Mouse (Mus musculus): Measurements from ENCODE around the gene Ralgps1. TPM values are rescaled to one million over a fixed set of nuclear protein-coding genes. Genes with fewer than 3 reads are reported as not detected.
A peak's percentile ranks its signal among the peaks of the same experiment; 100 is the strongest.

Ralgps1 gene
- polyA plus RNA-seq, 1 experiment from 2014 or later, result 1.1 TPM

DNA sequence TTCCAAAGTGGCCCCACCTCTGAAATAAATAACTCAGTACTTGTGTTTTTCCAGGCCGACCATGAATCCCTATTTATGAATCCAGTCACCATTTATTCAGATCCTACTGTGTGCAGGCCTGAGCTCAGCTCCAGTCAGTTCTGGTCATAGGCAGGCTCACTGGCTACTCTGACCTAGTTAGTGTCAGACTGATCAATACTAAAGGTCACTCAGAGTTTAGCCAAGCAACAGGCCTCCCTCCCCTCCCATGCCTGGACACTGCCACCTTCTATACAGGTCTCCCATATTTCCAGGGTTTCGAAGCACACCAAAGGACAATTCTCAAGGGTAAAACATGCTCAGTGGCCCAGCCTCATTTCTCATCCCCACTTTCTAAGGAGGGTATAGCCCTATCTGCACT lies 100.7 kb downstream of the Ralgps1 start:
- 57% methylated on average over 2 of the region's 2 CpGs for WGBS (ENCODE audit: insufficient replicate concordance)
- no peaks in the 10 kb centered on the region for H3K4me1 ChIP-seq (ENCODE audit: control insufficient read depth, low read depth, low read length)
- no peak overlapping the region for H3K4me2 ChIP-seq (ENCODE audit: low read depth, low read length)
- H3K36me3 ChIP-seq (ENCODE audit: control insufficient read depth, insufficient read depth), result no peaks in the 10 kb centered on the region
- H3K9ac ChIP-seq (ENCODE audit: low read depth, low read length), result no peak overlapping the region
- no peaks in the 10 kb centered on the region for H3K9me3 ChIP-seq (replicated peaks; ENCODE audit: control insufficient read depth, low read length)
- peak; percentile 63; the same call in 1 of the 2 replicates for ATAC-seq (ENCODE audit: low read depth)
- no peaks in the 10 kb centered on the region for H3K27me3 ChIP-seq (ENCODE audit: control insufficient read depth, insufficient read depth, low read depth, low read length)
- no peak overlapping the region for H3K27ac ChIP-seq (ENCODE audit: low read length)
- no peak overlapping the region for H3K4me3 ChIP-seq (ENCODE audit: low read depth, low read length)

DNA sequence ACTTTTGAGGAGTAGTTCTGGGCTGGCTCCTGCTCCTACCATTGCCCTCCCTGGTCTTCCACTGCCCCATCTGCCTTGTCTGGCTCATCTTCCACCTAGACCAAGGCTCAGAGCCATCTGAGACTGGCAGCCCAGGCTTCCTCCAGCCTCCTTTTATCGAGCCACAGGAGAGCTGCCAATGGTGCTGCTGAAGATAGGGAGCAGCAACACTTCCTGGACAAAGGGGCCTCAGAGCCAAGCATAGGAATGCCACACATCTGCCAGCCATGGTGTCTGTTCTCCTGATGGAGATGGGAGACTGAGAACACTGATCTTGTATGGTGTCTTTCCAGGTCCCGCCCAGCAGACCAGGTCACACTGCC lies 102.2 kb downstream of the Ralgps1 start:
- Histone ChIP-seq H3K4me1 (ENCODE audit: control insufficient read depth, low read depth, low read length) (no peaks in the 10 kb centered on the region), H3K9ac (ENCODE audit: low read depth, low read length) (no peak overlapping the region), H3K27ac (ENCODE audit: low read length) (no peak overlapping the region), H3K9me3 (replicated peaks; ENCODE audit: control insufficient read depth, low read length) (no peaks in the 10 kb centered on the region), H3K4me3 (ENCODE audit: low read depth, low read length) (no peak overlapping the region), H3K27me3 (ENCODE audit: control insufficient read depth, insufficient read depth, low read depth, low read length) (no peaks in the 10 kb centered on the region), H3K4me2 (ENCODE audit: low read depth, low read length) (no peak overlapping the region), H3K36me3 (ENCODE audit: control insufficient read depth, insufficient read depth) (no peaks in the 10 kb centered on the region)
- WGBS (ENCODE audit: insufficient replicate concordance), result 57% methylated on average over 2 of the region's 2 CpGs
- ATAC-seq (ENCODE audit: low read depth), result no peak

DNA sequence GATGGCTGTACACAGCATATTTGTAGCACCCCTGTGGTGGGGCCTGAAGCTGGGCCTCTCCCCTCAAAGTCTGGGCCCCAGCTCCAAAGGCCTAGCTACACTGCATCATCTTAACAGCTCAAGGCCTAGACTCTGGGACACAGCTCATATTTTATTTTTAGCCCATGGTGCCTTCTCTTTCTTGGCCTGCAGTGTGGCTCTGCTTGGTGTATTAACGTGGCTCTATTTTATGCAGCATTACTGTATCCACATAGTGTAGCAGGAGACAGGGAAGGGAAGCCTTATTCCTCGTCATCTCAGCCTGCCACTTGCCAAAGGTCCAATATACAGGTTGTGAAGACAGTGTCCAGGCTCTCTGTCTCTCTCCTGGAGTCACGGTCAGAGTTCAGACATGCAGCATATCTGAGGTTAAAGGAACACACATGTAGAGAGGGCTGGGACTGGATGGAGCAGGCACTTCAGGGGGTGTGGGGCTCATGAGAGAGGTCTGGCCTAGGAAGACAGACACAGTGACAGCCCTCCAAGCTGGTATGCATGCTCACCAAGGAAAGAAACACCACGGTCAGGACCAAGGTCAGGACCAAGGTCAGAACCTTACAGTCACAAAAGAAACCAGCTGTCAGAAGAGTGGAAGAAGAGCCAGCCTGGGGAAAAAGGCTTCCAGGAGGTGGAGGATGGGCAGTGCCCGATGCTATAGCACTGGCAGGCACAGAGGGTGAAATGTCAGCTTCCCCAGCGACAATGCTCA lies 102.7 kb downstream of the Ralgps1 start:
- Histone ChIP-seq H3K9me3 (replicated peaks; ENCODE audit: control insufficient read depth, low read length) (no peaks in the 10 kb centered on the region), H3K36me3 (ENCODE audit: control insufficient read depth, insufficient read depth) (no peaks in the 10 kb centered on the region), H3K4me1 (ENCODE audit: control insufficient read depth, low read depth, low read length) (no peaks in the 10 kb centered on the region), H3K4me3 (ENCODE audit: low read depth, low read length) (no peak overlapping the region), H3K9ac (ENCODE audit: low read depth, low read length) (no peak overlapping the region), H3K27me3 (ENCODE audit: control insufficient read depth, insufficient read depth, low read depth, low read length) (no peaks in the 10 kb centered on the region), H3K27ac (ENCODE audit: low read length) (no peak overlapping the region), H3K4me2 (ENCODE audit: low read depth, low read length) (no peak overlapping the region)
- 60% methylated on average over 6 of the region's 6 CpGs for WGBS (ENCODE audit: insufficient replicate concordance)
- no peak for ATAC-seq (ENCODE audit: low read depth)

DNA sequence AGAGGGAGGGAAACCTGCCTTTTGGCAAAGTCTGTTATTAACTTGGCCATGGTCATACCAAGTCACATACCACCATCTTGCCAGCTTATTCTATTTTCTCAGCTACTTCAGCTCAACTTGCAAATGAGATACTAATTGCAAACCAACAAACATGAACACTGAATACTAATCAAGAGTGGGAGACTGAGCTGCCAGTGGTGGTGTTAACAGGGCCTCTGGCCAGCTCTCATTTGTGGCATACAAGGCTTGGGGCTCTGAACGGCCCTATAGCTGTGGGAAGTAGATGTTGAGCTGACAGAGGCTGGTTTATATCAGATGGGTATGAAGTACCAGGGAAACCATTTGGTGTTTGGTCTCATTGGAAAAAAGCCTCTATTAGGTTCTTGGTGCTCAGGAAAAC lies 104.2 kb downstream of the Ralgps1 start:
- ATAC-seq (ENCODE audit: low read depth), result no peak
- Histone ChIP-seq H3K36me3 (ENCODE audit: control insufficient read depth, insufficient read depth) (no peaks in the 10 kb centered on the region), H3K9ac (ENCODE audit: low read depth, low read length) (no peak overlapping the region), H3K4me2 (ENCODE audit: low read depth, low read length) (no peak overlapping the region), H3K4me3 (ENCODE audit: low read depth, low read length) (no peak overlapping the region), H3K9me3 (replicated peaks; ENCODE audit: control insufficient read depth, low read length) (no peaks in the 10 kb centered on the region), H3K4me1 (ENCODE audit: control insufficient read depth, low read depth, low read length) (no peaks in the 10 kb centered on the region), H3K27ac (ENCODE audit: low read length) (no peak overlapping the region), H3K27me3 (ENCODE audit: control insufficient read depth, insufficient read depth, low read depth, low read length) (no peaks in the 10 kb centered on the region)
- WGBS (ENCODE audit: insufficient replicate concordance), result 59% methylated on average over 1 of the region's 1 CpGs

DNA sequence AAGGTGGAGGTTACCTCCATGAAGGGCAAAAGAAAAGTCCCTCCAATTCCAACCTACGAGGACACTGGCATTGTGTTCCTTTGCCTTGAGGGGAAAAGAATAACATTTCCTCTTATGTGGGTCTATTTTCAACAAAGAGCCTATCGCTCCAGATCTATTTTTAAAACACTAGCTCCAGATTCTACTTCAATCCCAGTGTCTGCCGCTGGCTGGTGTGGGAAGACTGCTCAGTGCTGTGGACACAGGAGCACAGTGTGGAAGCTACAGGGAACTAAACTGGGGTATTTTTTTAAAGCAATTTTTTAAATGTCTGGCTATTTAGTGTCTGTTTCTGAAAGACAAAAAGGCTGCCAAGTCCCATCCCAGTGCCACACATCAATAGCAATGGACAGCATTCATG lies 105.5 kb downstream of the Ralgps1 start:
- Histone ChIP-seq H3K27ac (ENCODE audit: low read length) (no peak overlapping the region), H3K27me3 (ENCODE audit: control insufficient read depth, insufficient read depth, low read depth, low read length) (no peaks in the 10 kb centered on the region), H3K4me3 (ENCODE audit: low read depth, low read length) (no peak overlapping the region), H3K4me1 (ENCODE audit: control insufficient read depth, low read depth, low read length) (no peaks in the 10 kb centered on the region), H3K9ac (ENCODE audit: low read depth, low read length) (no peak overlapping the region), H3K9me3 (replicated peaks; ENCODE audit: control insufficient read depth, low read length) (no peaks in the 10 kb centered on the region), H3K36me3 (ENCODE audit: control insufficient read depth, insufficient read depth) (no peaks in the 10 kb centered on the region), H3K4me2 (ENCODE audit: low read depth, low read length) (no peak overlapping the region)
- ATAC-seq (ENCODE audit: low read depth), result no peak
- WGBS (ENCODE audit: insufficient replicate concordance), result 66% methylated on average over 3 of the region's 3 CpGs

DNA sequence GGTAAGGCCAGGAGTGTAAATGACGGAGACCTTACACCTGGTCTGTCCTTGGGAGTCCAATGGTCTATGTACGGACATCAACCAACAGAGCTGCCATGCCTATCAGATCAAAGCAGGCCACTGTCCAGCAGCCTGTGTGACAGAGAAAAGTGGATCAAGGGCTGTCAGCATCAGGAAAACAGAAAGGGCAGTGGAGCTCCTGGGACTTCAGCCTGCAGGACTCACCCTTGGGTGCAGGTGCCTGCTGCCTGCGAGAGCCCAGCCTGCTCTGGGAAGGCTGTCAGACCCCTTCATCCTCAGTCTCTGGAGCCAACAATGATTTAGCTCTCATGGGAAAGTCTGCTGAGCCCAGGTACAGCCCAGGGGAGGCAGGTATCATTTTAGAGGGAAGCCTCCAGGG lies 109.8 kb downstream of the Ralgps1 start:
- no peaks in the 10 kb centered on the region for H3K9me3 ChIP-seq (replicated peaks; ENCODE audit: control insufficient read depth, low read length)
- WGBS (ENCODE audit: insufficient replicate concordance), result 82% methylated on average over 3 of the region's 3 CpGs

DNA sequence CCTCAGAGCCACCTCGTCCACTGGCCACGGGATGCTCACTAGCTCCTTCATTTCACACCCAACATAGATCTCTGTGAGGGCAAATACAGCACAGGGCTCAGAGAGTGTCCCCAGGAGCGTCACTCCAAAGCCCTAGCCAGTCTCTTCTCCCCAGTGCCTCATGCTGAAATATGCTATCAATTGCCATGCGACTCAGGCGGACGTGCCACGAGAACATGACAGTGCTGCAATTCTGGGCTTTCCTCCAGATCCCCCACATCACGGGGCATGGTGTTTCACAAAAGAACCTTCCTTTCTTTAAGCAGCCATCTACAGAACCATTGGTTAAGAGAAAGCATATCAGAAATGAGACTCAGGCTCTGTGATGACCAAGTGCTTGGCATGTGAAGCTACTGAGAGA lies 110.5 kb downstream of the Ralgps1 start:
- ATAC-seq (ENCODE audit: low read depth), result no peak
- Histone ChIP-seq H3K27ac (ENCODE audit: low read length) (no peak overlapping the region), H3K4me1 (ENCODE audit: control insufficient read depth, low read depth, low read length) (peaks cover 12% of the 10 kb centered on the region), H3K4me2 (ENCODE audit: low read depth, low read length) (no peak overlapping the region), H3K36me3 (ENCODE audit: control insufficient read depth, insufficient read depth) (no peaks in the 10 kb centered on the region), H3K9ac (ENCODE audit: low read depth, low read length) (no peak overlapping the region), H3K9me3 (replicated peaks; ENCODE audit: control insufficient read depth, low read length) (no peaks in the 10 kb centered on the region), H3K27me3 (ENCODE audit: control insufficient read depth, insufficient read depth, low read depth, low read length) (no peaks in the 10 kb centered on the region), H3K4me3 (ENCODE audit: low read depth, low read length) (no peak overlapping the region)
- WGBS (ENCODE audit: insufficient replicate concordance), result 71% methylated on average over 8 of the region's 8 CpGs

More for the DNA sequence above, 109.8 kb downstream of the Ralgps1 start:
- no peak overlapping the region for H3K4me3 ChIP-seq (ENCODE audit: low read depth, low read length)
- H3K9ac ChIP-seq (ENCODE audit: low read depth, low read length), result no peak overlapping the region
- no peak overlapping the region for H3K4me2 ChIP-seq (ENCODE audit: low read depth, low read length)
- peaks cover 9% of the 10 kb centered on the region for H3K4me1 ChIP-seq (ENCODE audit: control insufficient read depth, low read depth, low read length)
- no peak for ATAC-seq (ENCODE audit: low read depth)
- H3K27ac ChIP-seq (ENCODE audit: low read length), result no peak overlapping the region
- H3K27me3 ChIP-seq (ENCODE audit: control insufficient read depth, insufficient read depth, low read depth, low read length), result no peaks in the 10 kb centered on the region
- H3K36me3 ChIP-seq (ENCODE audit: control insufficient read depth, insufficient read depth), result no peaks in the 10 kb centered on the region

DNA sequence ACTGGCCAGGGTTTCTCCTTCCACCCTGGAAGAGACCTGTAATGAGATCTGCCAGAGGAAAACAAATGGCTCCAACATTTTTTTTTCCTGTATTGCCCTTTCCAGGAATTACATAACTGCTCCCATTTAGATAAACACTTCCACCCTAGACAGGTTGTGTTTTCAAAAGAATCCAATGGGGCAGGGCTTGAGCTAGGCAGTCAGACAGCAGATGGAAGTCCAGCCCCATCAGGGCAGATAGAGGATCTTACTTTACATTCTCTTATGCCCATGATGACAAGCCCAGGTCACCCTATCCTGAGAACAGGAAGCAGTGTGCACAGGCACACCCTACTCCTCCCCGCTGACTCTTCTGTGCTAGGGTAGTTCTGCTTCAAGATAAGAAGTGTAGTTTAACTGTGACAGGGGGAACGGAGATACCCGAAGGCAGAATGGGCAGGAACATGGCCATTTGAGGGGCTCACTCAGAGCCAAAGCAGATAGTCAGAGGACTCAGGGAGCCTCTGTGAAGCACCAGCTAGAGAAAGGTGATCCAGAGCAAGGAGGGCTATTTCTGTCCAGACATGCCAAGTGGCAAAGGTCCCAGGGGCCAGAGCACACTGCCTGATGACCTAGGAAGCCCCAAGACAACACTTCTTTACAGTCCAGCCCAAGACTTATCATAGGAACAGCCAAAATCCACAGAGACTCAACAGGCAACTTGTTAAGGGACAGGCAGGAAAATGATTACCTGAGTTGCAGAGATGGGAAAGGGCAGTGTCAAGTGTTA lies 114.3 kb downstream of the Ralgps1 start:
- ATAC-seq (ENCODE audit: low read depth), result peak; percentile 82
- H3K4me1 ChIP-seq (ENCODE audit: control insufficient read depth, low read depth, low read length), result peaks cover 18% of the 10 kb centered on the region
- no peak overlapping the region for H3K4me2 ChIP-seq (ENCODE audit: low read depth, low read length)

DNA sequence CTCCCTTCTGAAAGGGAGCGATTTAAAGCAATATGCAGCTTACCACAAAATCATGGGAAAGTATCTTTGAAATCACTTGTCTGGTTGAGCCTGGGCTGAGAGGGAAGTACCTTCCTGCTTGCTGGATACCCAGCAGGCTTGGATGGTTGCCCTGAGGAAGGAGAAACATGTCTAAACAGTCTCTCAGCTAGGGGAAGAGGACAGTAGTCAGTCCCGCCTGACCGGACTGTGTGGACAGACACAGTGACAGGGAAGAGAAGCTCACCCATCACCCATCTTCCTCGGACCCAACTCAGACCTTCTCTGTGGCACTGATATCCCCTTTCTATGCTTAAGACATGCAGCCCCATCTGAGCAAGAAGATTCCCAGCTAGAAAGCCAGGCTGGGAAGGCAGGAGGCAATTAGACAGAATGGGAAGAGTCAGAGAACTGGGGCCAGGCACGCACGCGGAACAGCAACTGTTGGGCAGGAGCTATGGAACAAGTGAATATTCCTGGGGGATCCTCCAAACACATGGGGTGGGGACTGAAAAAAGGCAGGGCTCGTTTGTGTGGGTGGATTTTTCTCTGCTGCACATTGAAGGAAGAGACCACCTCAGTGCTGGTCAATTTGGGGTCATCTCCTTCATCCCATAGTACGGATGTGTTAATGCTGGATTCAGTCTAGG lies 116.8 kb downstream of the Ralgps1 start:
- H3K4me2 ChIP-seq (ENCODE audit: low read depth, low read length), result no peak overlapping the region
- no peak overlapping the region for H3K4me3 ChIP-seq (ENCODE audit: low read depth, low read length)
- H3K27me3 ChIP-seq (ENCODE audit: control insufficient read depth, insufficient read depth, low read depth, low read length), result no peaks in the 10 kb centered on the region
- H3K9ac ChIP-seq (ENCODE audit: low read depth, low read length), result no peak overlapping the region
- no peaks in the 10 kb centered on the region for H3K36me3 ChIP-seq (ENCODE audit: control insufficient read depth, insufficient read depth)
- no peak for ATAC-seq (ENCODE audit: low read depth)
- H3K9me3 ChIP-seq (replicated peaks; ENCODE audit: control insufficient read depth, low read length), result no peaks in the 10 kb centered on the region
- peaks cover 22% of the 10 kb centered on the region for H3K4me1 ChIP-seq (ENCODE audit: control insufficient read depth, low read depth, low read length)
- no peak overlapping the region for H3K27ac ChIP-seq (ENCODE audit: low read length)
- WGBS (ENCODE audit: insufficient replicate concordance), result 75% methylated on average over 9 of the region's 9 CpGs

More for the DNA sequence above, 114.3 kb downstream of the Ralgps1 start:
- Histone ChIP-seq H3K9me3 (replicated peaks; ENCODE audit: control insufficient read depth, low read length) (no peaks in the 10 kb centered on the region), H3K4me3 (ENCODE audit: low read depth, low read length) (no peak overlapping the region), H3K27ac (ENCODE audit: low read length) (peak overlapping the region; percentile 41; the same call in 1 of the 2 replicates), H3K9ac (ENCODE audit: low read depth, low read length) (no peak overlapping the region), H3K27me3 (ENCODE audit: control insufficient read depth, insufficient read depth, low read depth, low read length) (no peaks in the 10 kb centered on the region), H3K36me3 (ENCODE audit: control insufficient read depth, insufficient read depth) (no peaks in the 10 kb centered on the region)
- 12% methylated on average over 3 of the region's 3 CpGs for WGBS (ENCODE audit: insufficient replicate concordance)

Data from liver, embryonic 16.5 days (tissue).